Mouse (Mus musculus) ES-E14 (cell line): ENCODE results near the gene Gm8660. TPM values are rescaled to one million over a fixed set of nuclear protein-coding genes. Genes with fewer than 3 reads are reported as not detected.
"Not testable (repeated sequence)": the region's sequence is repeated elsewhere in the genome, so short reads cannot be mapped to it uniquely, and the experiment has no call there.

Experiments
- DNase-seq: peaks from one replicate; pipeline ENCODE4 v3.0.0-alpha.2; 2013; ENCODE audit warnings: low read depth, low spot score
- H3K27ac ChIP-seq: 2 replicates; pipeline ENCODE4 v1.5.1; 2012; ENCODE audit warnings: low read depth, mild to moderate bottlenecking, low read length, moderate library complexity, mixed read lengths; ENCODE audit not compliant: poor library complexity, insufficient read depth, severe bottlenecking
- H3K36me3 ChIP-seq: 2 replicates; pipeline ENCODE4 v1.6.1; 2012; ENCODE audit warnings: mild to moderate bottlenecking, low read length, moderate library complexity, mixed read lengths; ENCODE audit not compliant: control insufficient read depth, poor library complexity, insufficient read depth, severe bottlenecking
- H3K4me1 ChIP-seq, 2 experiments: fragments of 150-350 bp in 1 of 2; sonication (generic) in 1 of 2; 2 replicates each; pipeline ENCODE4 v1.6.1; 2012; ENCODE audit warnings: low read length in 2 of 2, mild to moderate bottlenecking in 1 of 2, mixed read lengths in 1 of 2; ENCODE audit not compliant: control insufficient read depth in 2 of 2, insufficient read depth in 2 of 2, poor library complexity in 1 of 2
- H3K4me3 ChIP-seq, 2 experiments: fragments of 150-350 bp in 1 of 2; sonication (generic) in 1 of 2; 2 replicates each; pipeline ENCODE4 v1.5.1; 2012; ENCODE audit warnings: low read length in 2 of 2, low read depth in 1 of 2, mild to moderate bottlenecking in 1 of 2, mixed read lengths in 1 of 2; ENCODE audit not compliant: insufficient read depth in 1 of 2, poor library complexity in 1 of 2, severe bottlenecking in 1 of 2
- H3K9ac ChIP-seq: 2 replicates; pipeline ENCODE4 v1.6.1; 2012; ENCODE audit warnings: low read depth, mild to moderate bottlenecking, low read length, mixed read lengths; ENCODE audit not compliant: poor library complexity, insufficient read depth, severe bottlenecking
- H3K9me3 ChIP-seq: fragments of 150-350 bp; sonication (generic); 2 replicates; pipeline ENCODE4 v1.6.1; 2012; ENCODE audit warnings: low read depth, mild to moderate bottlenecking, low read length; ENCODE audit not compliant: control insufficient read depth, insufficient read depth
- in situ Hi-C, 2 experiments: fragments of 600-800 bp; cut with MboI; formaldehyde crosslinking; loops; one replicate each; pipeline ENCODE4 v1.15.1; 2025; ENCODE audit warnings: low sequenced_read_pairs in 2 of 2, inconsistent platforms in 1 of 2; ENCODE audit not compliant: unreplicated experiment in 2 of 2
- total RNA-seq: library from RNA; depleted of rRNA; stranded (reverse); fragments of 300-350 nt; gene quantifications from 2 replicates; pipeline ENCODE4 v1.2.3, GENCODE M21; 2012; rRNA removed

The Gm8660 gene
- not detected in 2 replicates for total RNA-seq

GRCm38 (mm10) chr7:22370939-22371338 is at the start of gene Gm8660:
Gene Gm8660, minus strand, starts transcription at chr7:22371039.
- H3K4me3 ChIP-seq, H3K4me1 ChIP-seq, H3K36me3 ChIP-seq, H3K27ac ChIP-seq, in situ Hi-C loops, H3K9me3 ChIP-seq, H3K9ac ChIP-seq, DNase-seq: not testable (repeated sequence)

DNA sequence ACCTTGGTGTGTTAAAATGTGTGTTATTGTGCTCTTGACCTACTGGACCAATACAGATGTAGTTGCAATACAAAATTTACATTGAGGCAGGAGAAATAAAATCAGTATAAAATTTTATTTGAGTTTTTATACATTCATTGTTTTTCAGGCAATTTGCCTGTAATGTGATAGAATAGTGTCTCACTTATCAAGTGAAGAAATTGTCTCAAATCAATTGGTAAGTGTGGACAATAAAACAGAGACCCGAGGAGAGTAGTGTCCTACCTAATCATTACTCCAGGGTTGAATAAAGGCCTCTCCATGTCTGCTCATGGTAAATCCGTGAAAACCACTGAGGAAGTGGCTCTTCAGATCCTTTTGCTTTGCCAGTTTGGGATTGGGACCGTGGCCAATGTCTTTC is 42.4 kb upstream of the Gm8660 start, which contains the start of gene Vmn1r148:
TSS of gene Vmn1r148 (plus strand) at position 301 of the 400 bp plus-strand sequence.
- H3K9me3 ChIP-seq, DNase-seq, H3K36me3 ChIP-seq, H3K4me3 ChIP-seq, H3K9ac ChIP-seq, H3K27ac ChIP-seq, in situ Hi-C loops, H3K4me1 ChIP-seq: not testable (repeated sequence)

- H3K9ac ChIP-seq, H3K9me3 ChIP-seq, in situ Hi-C loops, H3K27ac ChIP-seq, H3K4me1 ChIP-seq, H3K4me3 ChIP-seq, H3K36me3 ChIP-seq, DNase-seq: not testable (repeated sequence)
Measured at GRCm38 (mm10) chr7:22329617-22330016, 41.2 kb downstream of the Gm8660 start, which contains the start of gene Gm4187. Gene Gm4187, minus strand, starts transcription at chr7:22329717.

Other genes starting within 250 kb of the Gm8660 start
- gene Gm10666, start 236.3 kb downstream of the Gm8660 start, total RNA-seq: not detected in 2 replicates
- gene Vmn1r142, start 207.0 kb downstream of the Gm8660 start, total RNA-seq: not detected in 2 replicates
- not detected in 2 replicates for gene Vmn1r143, start 181.7 kb downstream of the Gm8660 start, total RNA-seq
- not detected in 2 replicates for gene Gm8653, start 169.8 kb downstream of the Gm8660 start, total RNA-seq
- gene Gm8453, start 141.6 kb downstream of the Gm8660 start, total RNA-seq: not detected in 2 replicates
- not detected in 2 replicates for gene Gm4187, start 41.3 kb downstream of the Gm8660 start, total RNA-seq
- not detected in 2 replicates for gene Vmn1r148, start 42.5 kb upstream of the Gm8660 start, total RNA-seq
- gene Vmn1r149, start 67.2 kb upstream of the Gm8660 start, total RNA-seq: not detected in 2 replicates
- gene Gm10665, start 93.0 kb upstream of the Gm8660 start, total RNA-seq: not detected in 2 replicates
- not detected in 2 replicates for gene Vmn1r151, start 128.6 kb upstream of the Gm8660 start, total RNA-seq
- gene Vmn1r152, start 151.9 kb upstream of the Gm8660 start, total RNA-seq: not detected in 2 replicates
- gene Gm8677, start 163.8 kb upstream of the Gm8660 start, total RNA-seq: not detected in 2 replicates
- gene Gm4201, start 194.3 kb upstream of the Gm8660 start, total RNA-seq: not detected in 2 replicates
- gene Gm4565, start 217.1 kb upstream of the Gm8660 start, total RNA-seq: not detected in 2 replicates